Mouse (Mus musculus) embryonic fibroblast, embryonic 13.5 days (primary cell): Measurements from ENCODE around the gene Selenoo.

Experiments used
- CTCF ChIP-seq: IDR thresholded peaks from 2 replicates; pipeline ENCODE4 v1.5.1; 2011; ENCODE audit warnings: mild to moderate bottlenecking, control low read depth, low read length, moderate library complexity, borderline replicate concordance; ENCODE audit not compliant: insufficient read depth
- POLR2A ChIP-seq: IDR thresholded peaks from 2 replicates; pipeline ENCODE4 v1.6.1; 2011; ENCODE audit warnings: low read depth, mild to moderate bottlenecking, control low read depth, low read length, moderate library complexity

DNA sequence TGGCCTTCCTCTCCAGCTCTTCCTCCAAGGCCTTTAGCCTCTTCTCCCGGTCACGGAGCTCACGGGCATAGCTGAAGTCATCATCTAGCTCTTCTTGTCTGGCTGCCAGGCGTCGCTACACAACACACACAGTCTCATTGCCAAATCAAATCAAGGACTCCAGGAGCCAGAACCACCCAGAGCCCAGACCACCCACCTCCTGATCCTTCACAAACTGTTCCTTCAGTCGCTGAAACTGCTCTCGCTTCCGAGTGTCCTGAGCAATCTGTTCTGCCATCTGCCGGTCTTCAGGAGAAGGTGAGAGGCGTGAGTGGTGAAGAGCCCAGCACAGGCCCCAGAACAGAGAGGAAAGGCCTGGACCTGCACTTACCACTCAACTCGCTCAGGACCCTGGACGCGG is 17.2 kb downstream of the Selenoo start:
- TF ChIP-seq CTCF (no peak), POLR2A (no peak)
